Mouse (Mus musculus): Measurements from ENCODE around the gene Clec4n. TPM values are rescaled to one million over a fixed set of nuclear protein-coding genes. Genes with fewer than 3 reads are reported as not detected.

Clec4n gene
- polyA plus RNA-seq, 1 experiment from 2014 or later = 6.5 TPM

GRCm38 (mm10) chr6:123260868-123261267 lies 31.2 kb downstream of the Clec4n start:
- 89% methylated on average over 1 of the region's 1 CpGs for WGBS
- H3K4me1 ChIP-seq (replicated peaks; ENCODE audit: insufficient read depth, low read length) = no peaks in the 10 kb centered on the region
- H3K27ac ChIP-seq = no peak overlapping the region
- H3K36me3 ChIP-seq (ENCODE audit: insufficient read depth, low read length) = no peaks in the 10 kb centered on the region
- no peak overlapping the region for H3K4me2 ChIP-seq (ENCODE audit: low read length)
- no peaks in the 10 kb centered on the region for H3K27me3 ChIP-seq (ENCODE audit: insufficient read depth, low read length)
- ATAC-seq (replicated peaks; ENCODE audit: low FRiP score, low read depth) (no peak), DNase-seq (ENCODE audit: low spot score) (no peak)
- no peak overlapping the region for H3K4me3 ChIP-seq (replicated peaks; ENCODE audit: low read depth, low read length)
- TF ChIP-seq CTCF (IDR thresholded peaks at IDR 0.05; ENCODE audit: low read depth) = no peak
- H3K9me3 ChIP-seq (replicated peaks; ENCODE audit: low read length) = no peaks in the 10 kb centered on the region
- no peak overlapping the region for H3K9ac ChIP-seq (ENCODE audit: low read depth, low read length)

- DNase-seq (ENCODE audit: low spot score) (no peak), ATAC-seq (replicated peaks; ENCODE audit: low FRiP score, low read depth) (no peak)
- Histone ChIP-seq H3K9ac (ENCODE audit: low read depth, low read length) (no peak within 1 kb of the TSS), H3K9me3 (replicated peaks; ENCODE audit: low read length) (no peaks in the 10 kb centered on the region), H3K4me2 (ENCODE audit: low read length) (no peak within 1 kb of the TSS), H3K4me3 (replicated peaks; ENCODE audit: low read depth, low read length) (no peak within 1 kb of the TSS), H3K4me1 (replicated peaks; ENCODE audit: insufficient read depth, low read length) (no peaks in the 10 kb centered on the region), H3K27me3 (ENCODE audit: insufficient read depth, low read length) (no peaks in the 10 kb centered on the region), H3K36me3 (ENCODE audit: insufficient read depth, low read length) (no peaks in the 10 kb centered on the region), H3K27ac (no peak within 1 kb of the TSS)
- WGBS = 74% methylated on average over 4 of the region's 4 CpGs
- TF ChIP-seq CTCF (IDR thresholded peaks at IDR 0.05; ENCODE audit: low read depth) = peak; percentile 46; the same call in 1 of the 2 replicates
These were observed 32.0 kb downstream of the Clec4n start, which contains the start of gene Clec4d for GRCm38 (mm10) chr6:123261555-123262161. Gene Clec4d (plus strand): TSS chr6:123262111.

- Histone ChIP-seq H3K4me3 (replicated peaks; ENCODE audit: low read depth, low read length) (no peak overlapping the region), H3K9ac (ENCODE audit: low read depth, low read length) (no peak overlapping the region), H3K4me2 (ENCODE audit: low read length) (no peak overlapping the region), H3K4me1 (replicated peaks; ENCODE audit: insufficient read depth, low read length) (no peaks in the 10 kb centered on the region), H3K9me3 (replicated peaks; ENCODE audit: low read length) (no peaks in the 10 kb centered on the region), H3K36me3 (ENCODE audit: insufficient read depth, low read length) (no peaks in the 10 kb centered on the region), H3K27ac (no peak overlapping the region), H3K27me3 (ENCODE audit: insufficient read depth, low read length) (no peaks in the 10 kb centered on the region)
- WGBS = 96% methylated on average over 3 of the region's 3 CpGs
- ATAC-seq (replicated peaks; ENCODE audit: low FRiP score, low read depth) (no peak), DNase-seq (ENCODE audit: low spot score) (no peak)
- no peak for TF ChIP-seq CTCF (IDR thresholded peaks at IDR 0.05; ENCODE audit: low read depth)
These were observed 34.6 kb downstream of the Clec4n start for GRCm38 (mm10) chr6:123264194-123264593.

- Histone ChIP-seq H3K4me1 (replicated peaks; ENCODE audit: insufficient read depth, low read length) (no peaks in the 10 kb centered on the region), H3K4me3 (replicated peaks; ENCODE audit: low read depth, low read length) (no peak overlapping the region), H3K27me3 (ENCODE audit: insufficient read depth, low read length) (no peaks in the 10 kb centered on the region), H3K27ac (no peak overlapping the region), H3K4me2 (ENCODE audit: low read length) (no peak overlapping the region), H3K36me3 (ENCODE audit: insufficient read depth, low read length) (no peaks in the 10 kb centered on the region), H3K9me3 (replicated peaks; ENCODE audit: low read length) (no peaks in the 10 kb centered on the region), H3K9ac (ENCODE audit: low read depth, low read length) (no peak overlapping the region)
- 90% methylated on average over 4 of the region's 4 CpGs for WGBS
- ATAC-seq (replicated peaks; ENCODE audit: low FRiP score, low read depth) = no peak
- no peak for DNase-seq (ENCODE audit: low spot score)
- TF ChIP-seq CTCF (IDR thresholded peaks at IDR 0.05; ENCODE audit: low read depth) = no peak
These were observed 36.2 kb downstream of the Clec4n start for GRCm38 (mm10) chr6:123265809-123266208.

- no peak overlapping the region for H3K9ac ChIP-seq (ENCODE audit: low read depth, low read length)
- ATAC-seq (replicated peaks; ENCODE audit: low FRiP score, low read depth) (no peak), DNase-seq (ENCODE audit: low spot score) (no peak)
- H3K4me3 ChIP-seq (replicated peaks; ENCODE audit: low read depth, low read length) = no peak overlapping the region
- TF ChIP-seq CTCF (IDR thresholded peaks at IDR 0.05; ENCODE audit: low read depth) = no peak
- WGBS = 75% methylated on average over 5 of the region's 5 CpGs
- H3K36me3 ChIP-seq (ENCODE audit: insufficient read depth, low read length) = no peaks in the 10 kb centered on the region
- H3K27me3 ChIP-seq (ENCODE audit: insufficient read depth, low read length) = no peaks in the 10 kb centered on the region
- no peak overlapping the region for H3K27ac ChIP-seq
- no peaks in the 10 kb centered on the region for H3K9me3 ChIP-seq (replicated peaks; ENCODE audit: low read length)
- H3K4me1 ChIP-seq (replicated peaks; ENCODE audit: insufficient read depth, low read length) = no peaks in the 10 kb centered on the region
- no peak overlapping the region for H3K4me2 ChIP-seq (ENCODE audit: low read length)
These were observed 37.3 kb downstream of the Clec4n start for GRCm38 (mm10) chr6:123266945-123267344.

GRCm38 (mm10) chr6:123279443-123279842 lies 49.8 kb downstream of the Clec4n start:
- 77% methylated on average over 2 of the region's 2 CpGs for WGBS
- no peak for TF ChIP-seq CTCF (IDR thresholded peaks at IDR 0.05; ENCODE audit: low read depth)
- Histone ChIP-seq H3K9me3 (replicated peaks; ENCODE audit: low read length) (no peaks in the 10 kb centered on the region), H3K27ac (no peak overlapping the region), H3K4me1 (replicated peaks; ENCODE audit: insufficient read depth, low read length) (no peaks in the 10 kb centered on the region), H3K9ac (ENCODE audit: low read depth, low read length) (no peak overlapping the region), H3K4me2 (ENCODE audit: low read length) (no peak overlapping the region), H3K36me3 (ENCODE audit: insufficient read depth, low read length) (no peaks in the 10 kb centered on the region), H3K27me3 (ENCODE audit: insufficient read depth, low read length) (no peaks in the 10 kb centered on the region), H3K4me3 (replicated peaks; ENCODE audit: low read depth, low read length) (no peak overlapping the region)
- no peak for ATAC-seq (replicated peaks; ENCODE audit: low FRiP score, low read depth)
- no peak for DNase-seq (ENCODE audit: low spot score)

- DNase-seq (ENCODE audit: low spot score) = no peak
- no peaks in the 10 kb centered on the region for H3K36me3 ChIP-seq (ENCODE audit: insufficient read depth, low read length)
- no peaks in the 10 kb centered on the region for H3K4me1 ChIP-seq (replicated peaks; ENCODE audit: insufficient read depth, low read length)
- no peak overlapping the region for H3K4me3 ChIP-seq (replicated peaks; ENCODE audit: low read depth, low read length)
- H3K27ac ChIP-seq = no peak overlapping the region
- no peaks in the 10 kb centered on the region for H3K27me3 ChIP-seq (ENCODE audit: insufficient read depth, low read length)
- no peak for TF ChIP-seq CTCF (IDR thresholded peaks at IDR 0.05; ENCODE audit: low read depth)
- ATAC-seq (replicated peaks; ENCODE audit: low FRiP score, low read depth) = no peak
- H3K4me2 ChIP-seq (ENCODE audit: low read length) = no peak overlapping the region
- 77% methylated on average over 2 of the region's 2 CpGs for WGBS
- no peaks in the 10 kb centered on the region for H3K9me3 ChIP-seq (replicated peaks; ENCODE audit: low read length)
- no peak overlapping the region for H3K9ac ChIP-seq (ENCODE audit: low read depth, low read length)
These were observed 56.7 kb downstream of the Clec4n start for GRCm38 (mm10) chr6:123286311-123286710.
